Mouse (Mus musculus) thymus, adult 2 months (tissue): ENCODE data around the gene Lrrfip1. TPM values are rescaled to one million over a fixed set of nuclear protein-coding genes. Genes with fewer than 3 reads are reported as not detected.

Experiments
- DNase-seq: peaks from one replicate; pipeline ENCODE4 v3.0.0; 2021
- H3K27ac ChIP-seq: fragments of 200-500 bp; 2 replicates; pipeline ENCODE4 v1.5.1; 2012; ENCODE audit warnings: low read length, control low read depth; ENCODE audit not compliant: control insufficient read depth, insufficient read depth
- H3K27me3 ChIP-seq: fragments of 200-500 bp; 2 replicates; pipeline ENCODE4 v1.6.1; 2012; ENCODE audit warnings: mild to moderate bottlenecking, low read length, moderate library complexity, mixed read lengths; ENCODE audit not compliant: control insufficient read depth, insufficient read depth
- H3K36me3 ChIP-seq: fragments of 200-500 bp; 2 replicates; pipeline ENCODE4 v1.6.1; 2012; ENCODE audit warnings: mild to moderate bottlenecking, low read length, moderate library complexity; ENCODE audit not compliant: control insufficient read depth, insufficient read depth
- H3K4me1 ChIP-seq: fragments of 200-500 bp; replicated peaks from 2 replicates; pipeline ENCODE4 v1.6.1; 2012; ENCODE audit warnings: low read length; ENCODE audit not compliant: control insufficient read depth, insufficient read depth
- H3K4me3 ChIP-seq: fragments of 200-500 bp; 2 replicates; pipeline ENCODE4 v1.5.1; 2012; ENCODE audit warnings: mild to moderate bottlenecking, low read length, control low read depth, moderate library complexity; ENCODE audit not compliant: control insufficient read depth, insufficient read depth
- CTCF ChIP-seq: fragments of 200-500 bp; IDR thresholded peaks from 2 replicates; pipeline ENCODE4 v1.5.1; 2012; ENCODE audit warnings: mild to moderate bottlenecking, control low read depth, low read length, moderate library complexity, borderline replicate concordance; ENCODE audit not compliant: control insufficient read depth, poor library complexity, insufficient read depth; ENCODE audit errors: extremely low read depth
- POLR2A ChIP-seq: fragments of 200-500 bp; IDR thresholded peaks from 2 replicates; pipeline ENCODE4 v1.6.1; 2012; ENCODE audit warnings: mild to moderate bottlenecking, low read length, control low read depth, moderate library complexity; ENCODE audit not compliant: control insufficient read depth, poor library complexity, insufficient read depth; ENCODE audit errors: extremely low read depth
- WGBS: fragments of 180-500 bp; shearing (Covaris S2); methylation state at CpG from one replicate; pipeline ENCODE4 v1.1.7; 2018; 5-methylcytosine and 5-hydroxymethylcytosine counted together
- polyA plus RNA-seq: library from polyadenylated mRNA; depleted of rRNA; stranded (reverse); fragments of >200 nt; gene quantifications from 2 replicates; pipeline ENCODE4 v1.2.3, GENCODE M21; 2012

Gene Lrrfip1
- polyA plus RNA-seq, 1 experiment: 31.8 TPM

GRCm38 (mm10) chr1:91077456-91077855 is 78.9 kb downstream of the Lrrfip1 start:
- 96% methylated on average over 9 of the region's 9 CpGs for WGBS
- TF ChIP-seq CTCF (no peak), POLR2A (no peak)
- no peak for DNase-seq
- Histone ChIP-seq H3K4me3 (no peak overlapping the region), H3K36me3 (peaks cover 21% of the 10 kb centered on the region; the same call in 1 of the 2 replicates), H3K27ac (no peak overlapping the region), H3K27me3 (no peaks in the 10 kb centered on the region), H3K4me1 (peaks cover 14% of the 10 kb centered on the region)

GRCm38 (mm10) chr1:91077980-91078379 is 79.4 kb downstream of the Lrrfip1 start:
- 96% methylated on average over 8 of the region's 8 CpGs for WGBS
- H3K27me3 ChIP-seq: no peaks in the 10 kb centered on the region
- H3K27ac ChIP-seq: no peak overlapping the region
- H3K36me3 ChIP-seq: peaks cover 19% of the 10 kb centered on the region; the same call in 1 of the 2 replicates
- TF ChIP-seq CTCF (no peak), POLR2A (no peak)
- no peak overlapping the region for H3K4me3 ChIP-seq
- DNase-seq: no peak
- H3K4me1 ChIP-seq: peaks cover 14% of the 10 kb centered on the region

- Histone ChIP-seq H3K27ac (peak overlapping the region; percentile 45), H3K4me1 (peaks cover 14% of the 10 kb centered on the region), H3K36me3 (peaks cover 14% of the 10 kb centered on the region; the same call in 1 of the 2 replicates), H3K4me3 (no peak overlapping the region), H3K27me3 (no peaks in the 10 kb centered on the region)
- TF ChIP-seq POLR2A: no peak
- TF ChIP-seq CTCF: no peak
- no peak for DNase-seq
- WGBS: 60% methylated on average over 10 of the region's 10 CpGs
Observed at GRCm38 (mm10) chr1:91079740-91080422, 81.3 kb downstream of the Lrrfip1 start.

GRCm38 (mm10) chr1:91080423-91080749 is 81.8 kb downstream of the Lrrfip1 start:
- no peaks in the 10 kb centered on the region for H3K27me3 ChIP-seq
- H3K4me3 ChIP-seq: no peak overlapping the region
- peaks cover 11% of the 10 kb centered on the region; the same call in 1 of the 2 replicates for H3K36me3 ChIP-seq
- 35% methylated on average over 7 of the region's 7 CpGs for WGBS
- H3K27ac ChIP-seq: peak overlapping the region; percentile 29; the same call in 1 of the 2 replicates
- DNase-seq: no peak
- peaks cover 14% of the 10 kb centered on the region for H3K4me1 ChIP-seq
- no peak for TF ChIP-seq POLR2A

- no peaks in the 10 kb centered on the region for H3K27me3 ChIP-seq
- H3K36me3 ChIP-seq: peaks cover 11% of the 10 kb centered on the region; the same call in 1 of the 2 replicates
- no peak overlapping the region for H3K27ac ChIP-seq
- DNase-seq: no peak
- H3K4me3 ChIP-seq: no peak overlapping the region
- no peak for TF ChIP-seq POLR2A
- no peak for TF ChIP-seq CTCF
- H3K4me1 ChIP-seq: peaks cover 24% of the 10 kb centered on the region
- WGBS: 91% methylated on average over 8 of the region's 8 CpGs
Observed at GRCm38 (mm10) chr1:91084374-91084773, 85.8 kb downstream of the Lrrfip1 start.

- Histone ChIP-seq H3K4me3 (no peak overlapping the region), H3K36me3 (peaks cover 11% of the 10 kb centered on the region; the same call in 1 of the 2 replicates), H3K4me1 (peaks cover 26% of the 10 kb centered on the region), H3K27me3 (no peaks in the 10 kb centered on the region), H3K27ac (no peak overlapping the region)
- WGBS: 96% methylated on average over 10 of the region's 10 CpGs
- TF ChIP-seq POLR2A: no peak
- TF ChIP-seq CTCF: no peak
- no peak for DNase-seq
Observed at GRCm38 (mm10) chr1:91085009-91085408, 86.5 kb downstream of the Lrrfip1 start.
